Mouse (Mus musculus): ENCODE results near the gene Usp43. TPM values are rescaled to one million over a fixed set of nuclear protein-coding genes. Genes with fewer than 3 reads are reported as not detected.

The Usp43 gene
- polyA plus RNA-seq, 1 experiment: 6.7 TPM

- TF ChIP-seq CTCF (IDR thresholded peaks at IDR 0.05; ENCODE audit: low read depth, low read length) (no peak), POLR2A (IDR thresholded peaks at IDR 0.05; ENCODE audit: insufficient read depth, low read length) (no peak), EP300 (IDR thresholded peaks at IDR 0.05; ENCODE audit: insufficient read depth, low read depth, low read length) (no peak)
- H3K27ac ChIP-seq (ENCODE audit: insufficient read depth, low read length): no peak overlapping the region
- no peaks in the 10 kb centered on the region for H3K9me3 ChIP-seq (replicated peaks; ENCODE audit: control insufficient read depth, insufficient read depth, low read length, poor library complexity, severe bottlenecking)
- no peaks in the 10 kb centered on the region for H3K4me1 ChIP-seq (ENCODE audit: control insufficient read depth, insufficient read depth, low read length)
- no peaks in the 10 kb centered on the region; the same call in 1 of the 2 replicates for H3K27me3 ChIP-seq (ENCODE audit: control insufficient read depth, insufficient read depth, low read length, poor library complexity, severe bottlenecking)
- no peak overlapping the region for H3K9ac ChIP-seq (ENCODE audit: low read depth, poor library complexity, severe bottlenecking)
- H3K4me3 ChIP-seq (ENCODE audit: low read depth, low read length): no peak overlapping the region
- no peaks in the 10 kb centered on the region for H3K36me3 ChIP-seq (ENCODE audit: control insufficient read depth, insufficient read depth, low read length, poor library complexity, severe bottlenecking)
Observed at GRCm38 (mm10) chr11:67831820-67832219, 90.1 kb downstream of the Usp43 start.

- Histone ChIP-seq H3K27ac (ENCODE audit: insufficient read depth, low read length) (no peak overlapping the region), H3K4me1 (ENCODE audit: control insufficient read depth, insufficient read depth, low read length) (no peaks in the 10 kb centered on the region), H3K36me3 (ENCODE audit: control insufficient read depth, insufficient read depth, low read length, poor library complexity, severe bottlenecking) (no peaks in the 10 kb centered on the region), H3K9me3 (replicated peaks; ENCODE audit: control insufficient read depth, insufficient read depth, low read length, poor library complexity, severe bottlenecking) (no peaks in the 10 kb centered on the region), H3K4me3 (ENCODE audit: low read depth, low read length) (no peak overlapping the region), H3K9ac (ENCODE audit: low read depth, poor library complexity, severe bottlenecking) (no peak overlapping the region), H3K27me3 (ENCODE audit: control insufficient read depth, insufficient read depth, low read length, poor library complexity, severe bottlenecking) (no peaks in the 10 kb centered on the region; the same call in 1 of the 2 replicates)
- TF ChIP-seq EP300 (IDR thresholded peaks at IDR 0.05; ENCODE audit: insufficient read depth, low read depth, low read length) (no peak), POLR2A (IDR thresholded peaks at IDR 0.05; ENCODE audit: insufficient read depth, low read length) (no peak), CTCF (IDR thresholded peaks at IDR 0.05; ENCODE audit: low read depth, low read length) (no peak)
Observed at GRCm38 (mm10) chr11:67829530-67829929, 92.4 kb downstream of the Usp43 start.

GRCm38 (mm10) chr11:67828360-67829059, 93.4 kb downstream of the Usp43 start:
- Histone ChIP-seq H3K9me3 (replicated peaks; ENCODE audit: control insufficient read depth, insufficient read depth, low read length, poor library complexity, severe bottlenecking) (no peaks in the 10 kb centered on the region), H3K27me3 (ENCODE audit: control insufficient read depth, insufficient read depth, low read length, poor library complexity, severe bottlenecking) (no peaks in the 10 kb centered on the region; the same call in 1 of the 2 replicates), H3K27ac (ENCODE audit: insufficient read depth, low read length) (no peak overlapping the region), H3K9ac (ENCODE audit: low read depth, poor library complexity, severe bottlenecking) (no peak overlapping the region), H3K36me3 (ENCODE audit: control insufficient read depth, insufficient read depth, low read length, poor library complexity, severe bottlenecking) (no peaks in the 10 kb centered on the region), H3K4me3 (ENCODE audit: low read depth, low read length) (no peak overlapping the region), H3K4me1 (ENCODE audit: control insufficient read depth, insufficient read depth, low read length) (no peaks in the 10 kb centered on the region)
- no peak for TF ChIP-seq EP300 (IDR thresholded peaks at IDR 0.05; ENCODE audit: insufficient read depth, low read depth, low read length)
- TF ChIP-seq CTCF (IDR thresholded peaks at IDR 0.05; ENCODE audit: low read depth, low read length): no peak
- no peak for TF ChIP-seq POLR2A (IDR thresholded peaks at IDR 0.05; ENCODE audit: insufficient read depth, low read length)

DNA sequence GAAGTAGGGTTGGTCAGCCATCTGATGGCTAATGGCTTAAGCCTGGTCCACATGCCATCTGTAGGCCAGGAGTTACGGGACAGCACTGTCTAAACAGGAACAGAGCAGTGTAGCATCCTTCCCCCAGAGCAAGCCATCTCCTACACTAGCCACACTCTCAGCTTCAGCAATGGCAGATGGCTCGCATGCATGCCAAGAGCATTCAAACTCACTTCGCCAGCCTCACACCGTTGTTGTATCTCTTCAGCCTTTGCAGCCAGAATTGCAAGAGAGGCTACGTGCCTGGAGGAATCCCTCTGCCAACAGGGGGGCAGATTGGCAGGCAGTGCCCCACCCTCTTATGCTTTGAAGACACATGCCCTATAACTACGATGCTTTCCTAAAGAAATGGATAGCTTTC, 100.4 kb downstream of the Usp43 start:
- no peak overlapping the region for H3K27ac ChIP-seq (ENCODE audit: insufficient read depth, low read length)
- no peak for TF ChIP-seq EP300 (IDR thresholded peaks at IDR 0.05; ENCODE audit: insufficient read depth, low read depth, low read length)
- no peaks in the 10 kb centered on the region for H3K9me3 ChIP-seq (replicated peaks; ENCODE audit: control insufficient read depth, insufficient read depth, low read length, poor library complexity, severe bottlenecking)
- no peak overlapping the region for H3K4me3 ChIP-seq (ENCODE audit: low read depth, low read length)
- no peaks in the 10 kb centered on the region for H3K27me3 ChIP-seq (ENCODE audit: control insufficient read depth, insufficient read depth, low read length, poor library complexity, severe bottlenecking)
- H3K36me3 ChIP-seq (ENCODE audit: control insufficient read depth, insufficient read depth, low read length, poor library complexity, severe bottlenecking): no peaks in the 10 kb centered on the region
- H3K9ac ChIP-seq (ENCODE audit: low read depth, poor library complexity, severe bottlenecking): no peak overlapping the region
- H3K4me1 ChIP-seq (ENCODE audit: control insufficient read depth, insufficient read depth, low read length): no peaks in the 10 kb centered on the region

DNA sequence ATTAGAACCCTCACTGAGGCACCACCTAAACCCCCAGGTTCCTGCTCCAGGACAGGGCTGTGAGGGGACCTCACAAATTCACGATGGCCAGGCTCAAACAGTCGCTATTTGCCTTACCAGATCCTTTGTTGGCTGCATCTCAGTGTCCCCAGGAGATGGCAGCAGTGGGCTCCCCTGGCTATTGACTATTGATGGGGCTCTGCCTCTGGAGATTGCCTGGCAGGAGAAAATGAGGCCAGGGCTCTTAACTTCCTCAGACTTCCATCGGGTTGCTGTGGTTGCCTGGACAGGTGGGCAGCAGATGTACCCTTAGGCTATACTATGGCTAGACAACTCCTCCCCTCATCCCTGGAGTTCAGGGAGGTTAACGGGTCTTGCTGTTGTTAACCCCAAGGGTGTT, 101.7 kb downstream of the Usp43 start:
- H3K36me3 ChIP-seq (ENCODE audit: control insufficient read depth, insufficient read depth, low read length, poor library complexity, severe bottlenecking): no peaks in the 10 kb centered on the region
- H3K27me3 ChIP-seq (ENCODE audit: control insufficient read depth, insufficient read depth, low read length, poor library complexity, severe bottlenecking): no peaks in the 10 kb centered on the region
- H3K4me3 ChIP-seq (ENCODE audit: low read depth, low read length): no peak overlapping the region
- H3K9me3 ChIP-seq (replicated peaks; ENCODE audit: control insufficient read depth, insufficient read depth, low read length, poor library complexity, severe bottlenecking): no peaks in the 10 kb centered on the region
- H3K27ac ChIP-seq (ENCODE audit: insufficient read depth, low read length): no peak overlapping the region
- no peak overlapping the region for H3K9ac ChIP-seq (ENCODE audit: low read depth, poor library complexity, severe bottlenecking)
- TF ChIP-seq CTCF (IDR thresholded peaks at IDR 0.05; ENCODE audit: low read depth, low read length) (peak; percentile 62), EP300 (IDR thresholded peaks at IDR 0.05; ENCODE audit: insufficient read depth, low read depth, low read length) (no peak), POLR2A (IDR thresholded peaks at IDR 0.05; ENCODE audit: insufficient read depth, low read length) (no peak)
- no peaks in the 10 kb centered on the region for H3K4me1 ChIP-seq (ENCODE audit: control insufficient read depth, insufficient read depth, low read length)

GRCm38 (mm10) chr11:67819604-67820003, 102.3 kb downstream of the Usp43 start:
- H3K27me3 ChIP-seq (ENCODE audit: control insufficient read depth, insufficient read depth, low read length, poor library complexity, severe bottlenecking): no peaks in the 10 kb centered on the region
- no peak overlapping the region for H3K4me3 ChIP-seq (ENCODE audit: low read depth, low read length)
- H3K36me3 ChIP-seq (ENCODE audit: control insufficient read depth, insufficient read depth, low read length, poor library complexity, severe bottlenecking): no peaks in the 10 kb centered on the region
- no peaks in the 10 kb centered on the region for H3K9me3 ChIP-seq (replicated peaks; ENCODE audit: control insufficient read depth, insufficient read depth, low read length, poor library complexity, severe bottlenecking)
- H3K27ac ChIP-seq (ENCODE audit: insufficient read depth, low read length): no peak overlapping the region
- no peaks in the 10 kb centered on the region for H3K4me1 ChIP-seq (ENCODE audit: control insufficient read depth, insufficient read depth, low read length)
- TF ChIP-seq EP300 (IDR thresholded peaks at IDR 0.05; ENCODE audit: insufficient read depth, low read depth, low read length) (no peak), POLR2A (IDR thresholded peaks at IDR 0.05; ENCODE audit: insufficient read depth, low read length) (no peak), CTCF (IDR thresholded peaks at IDR 0.05; ENCODE audit: low read depth, low read length) (peak; percentile 17)
- no peak overlapping the region for H3K9ac ChIP-seq (ENCODE audit: low read depth, poor library complexity, severe bottlenecking)

Measured in ES-Bruce4 (cell line).